Mouse (Mus musculus) liver, embryonic 12.5 days (tissue): ENCODE measurements around the gene Tomm70a. TPM values are rescaled to one million over a fixed set of nuclear protein-coding genes. Genes with fewer than 3 reads are reported as not detected.

Experiments
- ATAC-seq: fragments of 200-750 bp; cut with Nextera tagmentation; 2 replicates; pipeline ENCODE4 v1.8.0; 2017; ENCODE audit warnings: moderate number of reproducible peaks, mild to moderate bottlenecking, moderate library complexity
- H3K27ac ChIP-seq: fragments of 300-500 bp; sonication (generic); 2 replicates; pipeline ENCODE4 v1.5.1; 2016; ENCODE audit warnings: mild to moderate bottlenecking
- H3K27me3 ChIP-seq: fragments of 300-500 bp; sonication (generic); replicated peaks from 2 replicates; pipeline ENCODE4 v1.6.1; 2016; ENCODE audit warnings: mild to moderate bottlenecking, moderate library complexity
- H3K36me3 ChIP-seq: fragments of 300-500 bp; sonication (generic); 2 replicates; pipeline ENCODE4 v1.6.1; 2016; ENCODE audit warnings: mild to moderate bottlenecking, moderate library complexity
- H3K4me1 ChIP-seq: fragments of 300-500 bp; sonication (generic); 2 replicates; pipeline ENCODE4 v1.6.1; 2016
- H3K4me2 ChIP-seq: fragments of 300-500 bp; sonication (generic); 2 replicates; pipeline ENCODE4 v1.6.1; 2016; ENCODE audit warnings: mild to moderate bottlenecking, moderate library complexity
- H3K4me3 ChIP-seq: fragments of 300-500 bp; sonication (generic); 2 replicates; pipeline ENCODE4 v1.5.1; 2016; ENCODE audit warnings: mild to moderate bottlenecking, moderate library complexity
- H3K9ac ChIP-seq: fragments of 300-500 bp; sonication (generic); 2 replicates; pipeline ENCODE4 v1.6.1; 2016; ENCODE audit warnings: mild to moderate bottlenecking, moderate library complexity
- H3K9me3 ChIP-seq: fragments of 300-500 bp; sonication (generic); replicated peaks from 2 replicates; pipeline ENCODE4 v1.6.1; 2016; ENCODE audit warnings: mild to moderate bottlenecking, moderate library complexity
- WGBS: fragments of 180-500 bp; shearing (Covaris S2); methylation state at CpG from one replicate; pipeline ENCODE4 v1.1.7; 2016; ENCODE audit not compliant: insufficient replicate concordance; 5-methylcytosine and 5-hydroxymethylcytosine counted together
- polyA plus RNA-seq: library from polyadenylated mRNA; unstranded; fragments of >200 nt; fragmentation: Nextera tagmentation; extraction: Ambion mirVana; gene quantifications from 2 replicates; pipeline ENCODE4 v1.2.1, GENCODE M21; 2016

Gene Tomm70a
- polyA plus RNA-seq, 1 experiment from 2014 or later: 50.7 TPM

DNA sequence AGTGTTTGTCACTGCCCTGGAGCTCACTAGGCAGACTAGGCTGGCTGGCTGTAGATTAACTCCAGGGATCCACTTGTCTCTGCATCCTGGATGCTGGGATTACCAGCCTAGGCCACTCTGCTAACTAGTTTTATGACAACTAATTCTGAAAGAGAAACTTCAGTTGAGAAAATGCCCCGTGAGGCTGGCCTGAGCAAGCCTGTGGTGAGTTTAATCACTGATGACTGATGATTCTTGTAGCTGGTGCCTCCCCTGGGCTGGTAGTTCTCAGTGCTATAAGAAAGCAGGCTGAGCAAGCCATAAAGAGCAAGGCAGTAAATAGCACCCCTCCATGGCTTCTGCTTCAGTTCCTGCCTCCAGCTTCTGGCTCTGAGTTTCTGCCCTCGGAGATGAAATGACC, 54.2 kb downstream of the Tomm70a start:
- Histone ChIP-seq H3K9ac (no peak overlapping the region), H3K4me1 (no peaks in the 10 kb centered on the region), H3K36me3 (peaks cover 50% of the 10 kb centered on the region), H3K27ac (no peak overlapping the region), H3K4me2 (no peak overlapping the region), H3K27me3 (no peaks in the 10 kb centered on the region), H3K9me3 (no peaks in the 10 kb centered on the region), H3K4me3 (no peak overlapping the region)
- ATAC-seq: no peak
- WGBS: 73% methylated on average over 2 of the region's 2 CpGs

GRCm38 (mm10) chr16:57176276-57176675, 54.8 kb downstream of the Tomm70a start:
- no peaks in the 10 kb centered on the region for H3K9me3 ChIP-seq
- no peak overlapping the region for H3K4me3 ChIP-seq
- H3K36me3 ChIP-seq: peaks cover 50% of the 10 kb centered on the region
- no peak overlapping the region for H3K9ac ChIP-seq
- 65% methylated on average over 7 of the region's 7 CpGs for WGBS
- H3K4me1 ChIP-seq: no peaks in the 10 kb centered on the region
- H3K27ac ChIP-seq: no peak overlapping the region
- no peak for ATAC-seq
- H3K27me3 ChIP-seq: no peaks in the 10 kb centered on the region
- H3K4me2 ChIP-seq: no peak overlapping the region

GRCm38 (mm10) chr16:57177254-57177653, 55.8 kb downstream of the Tomm70a start:
- Histone ChIP-seq H3K9ac (no peak overlapping the region), H3K4me3 (no peak overlapping the region), H3K4me1 (0 out of 2 replicates have a peak, but pooled peaks cover 4% of the 10 kb centered on the region), H3K36me3 (peaks cover 57% of the 10 kb centered on the region), H3K27me3 (no peaks in the 10 kb centered on the region), H3K9me3 (no peaks in the 10 kb centered on the region), H3K4me2 (no peak overlapping the region), H3K27ac (no peak overlapping the region)
- no peak for ATAC-seq
- 42% methylated on average over 2 of the region's 2 CpGs for WGBS

DNA sequence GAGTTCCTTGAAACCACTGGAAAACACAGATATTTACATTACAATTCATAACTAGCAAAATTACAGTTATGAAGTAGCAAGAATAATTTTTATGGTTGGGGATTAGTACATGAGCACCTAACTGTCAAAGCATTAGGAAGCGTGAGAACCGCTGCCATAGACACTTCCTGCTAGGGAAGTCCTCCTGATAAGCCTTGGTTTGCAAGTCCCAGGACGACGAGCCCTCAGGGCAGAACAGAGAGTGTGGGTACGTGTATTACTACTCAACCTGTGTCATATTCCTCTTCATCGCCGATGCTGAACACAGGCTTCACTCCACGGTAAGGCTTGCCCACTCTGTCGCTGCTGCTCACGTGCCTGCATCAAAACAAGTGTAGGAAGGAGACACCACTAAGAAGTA, 56.2 kb downstream of the Tomm70a start:
- Histone ChIP-seq H3K36me3 (peaks cover 57% of the 10 kb centered on the region), H3K9ac (no peak overlapping the region), H3K27me3 (no peaks in the 10 kb centered on the region), H3K27ac (no peak overlapping the region), H3K4me2 (no peak overlapping the region), H3K9me3 (no peaks in the 10 kb centered on the region), H3K4me3 (no peak overlapping the region), H3K4me1 (0 out of 2 replicates have a peak, but pooled peaks cover 4% of the 10 kb centered on the region)
- no peak for ATAC-seq
- WGBS: 57% methylated on average over 10 of the region's 10 CpGs

- 65% methylated on average over 11 of the region's 11 CpGs for WGBS
- Histone ChIP-seq H3K4me2 (no peak overlapping the region), H3K4me1 (0 out of 2 replicates have a peak, but pooled peaks cover 4% of the 10 kb centered on the region), H3K36me3 (peaks cover 68% of the 10 kb centered on the region), H3K9me3 (no peaks in the 10 kb centered on the region), H3K4me3 (no peak overlapping the region), H3K27ac (no peak overlapping the region), H3K9ac (no peak overlapping the region), H3K27me3 (no peaks in the 10 kb centered on the region)
- no peak for ATAC-seq
Observed at GRCm38 (mm10) chr16:57181180-57181579, 59.7 kb downstream of the Tomm70a start.

GRCm38 (mm10) chr16:57182037-57182436, 60.5 kb downstream of the Tomm70a start:
- WGBS: 63% methylated on average over 5 of the region's 5 CpGs
- Histone ChIP-seq H3K9ac (no peak overlapping the region), H3K4me1 (0 out of 2 replicates have a peak, but pooled peaks cover 4% of the 10 kb centered on the region), H3K4me3 (no peak overlapping the region), H3K4me2 (no peak overlapping the region), H3K9me3 (no peaks in the 10 kb centered on the region), H3K36me3 (peaks cover 66% of the 10 kb centered on the region), H3K27me3 (no peaks in the 10 kb centered on the region), H3K27ac (no peak overlapping the region)
- peak; percentile 81 for ATAC-seq

DNA sequence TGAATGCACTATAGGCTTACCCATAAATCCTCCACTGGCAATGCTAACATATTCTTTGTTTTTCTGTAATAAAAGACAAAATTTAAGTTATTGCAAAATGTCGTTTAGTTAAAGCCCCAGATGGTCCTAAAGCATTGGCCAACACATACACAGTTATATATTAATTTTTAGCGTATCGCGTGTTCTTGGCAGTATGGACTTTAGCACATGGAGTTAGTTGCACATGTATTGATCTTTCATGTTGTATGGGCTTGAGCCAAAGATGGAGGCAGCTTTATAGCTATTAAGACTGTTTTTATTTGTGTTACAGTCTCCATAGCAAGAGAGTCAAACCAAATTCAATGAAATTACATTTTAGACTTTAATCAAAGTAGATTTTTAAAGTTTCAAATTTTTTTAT, 65.1 kb downstream of the Tomm70a start:
- peaks cover 60% of the 10 kb centered on the region for H3K36me3 ChIP-seq
- no peak overlapping the region for H3K9ac ChIP-seq
- ATAC-seq: no peak
- no peaks in the 10 kb centered on the region for H3K27me3 ChIP-seq
- H3K4me2 ChIP-seq: no peak overlapping the region
- H3K4me1 ChIP-seq: peaks cover 13% of the 10 kb centered on the region; the same call in 1 of the 2 replicates
- H3K4me3 ChIP-seq: no peak overlapping the region
- 83% methylated on average over 4 of the region's 4 CpGs for WGBS
- H3K27ac ChIP-seq: no peak overlapping the region
- H3K9me3 ChIP-seq: no peaks in the 10 kb centered on the region

GRCm38 (mm10) chr16:57189493-57189892, 68.0 kb downstream of the Tomm70a start:
- 36% methylated on average over 2 of the region's 2 CpGs for WGBS

GRCm38 (mm10) chr16:57190390-57190789, 68.9 kb downstream of the Tomm70a start:
- no peak overlapping the region for H3K4me2 ChIP-seq
- H3K27me3 ChIP-seq: no peaks in the 10 kb centered on the region
- ATAC-seq: no peak
- no peak overlapping the region for H3K9ac ChIP-seq
- no peak overlapping the region for H3K4me3 ChIP-seq
- H3K4me1 ChIP-seq: peaks cover 9% of the 10 kb centered on the region; the same call in 1 of the 2 replicates
- H3K27ac ChIP-seq: no peak overlapping the region
- H3K36me3 ChIP-seq: peaks cover 45% of the 10 kb centered on the region
- WGBS: 72% methylated on average over 8 of the region's 8 CpGs
- no peaks in the 10 kb centered on the region for H3K9me3 ChIP-seq

More at GRCm38 (mm10) chr16:57189493-57189892, 68.0 kb downstream of the Tomm70a start:
- H3K9ac ChIP-seq: no peak overlapping the region
- H3K4me3 ChIP-seq: no peak overlapping the region
- no peak overlapping the region for H3K4me2 ChIP-seq
- no peaks in the 10 kb centered on the region for H3K27me3 ChIP-seq
- 0 out of 2 replicates have a peak overlapping the region, but pooled peaks have one; percentile 8 for H3K27ac ChIP-seq
- no peak for ATAC-seq
- peaks cover 9% of the 10 kb centered on the region; the same call in 1 of the 2 replicates for H3K4me1 ChIP-seq
- no peaks in the 10 kb centered on the region for H3K9me3 ChIP-seq
- H3K36me3 ChIP-seq: peaks cover 47% of the 10 kb centered on the region

DNA sequence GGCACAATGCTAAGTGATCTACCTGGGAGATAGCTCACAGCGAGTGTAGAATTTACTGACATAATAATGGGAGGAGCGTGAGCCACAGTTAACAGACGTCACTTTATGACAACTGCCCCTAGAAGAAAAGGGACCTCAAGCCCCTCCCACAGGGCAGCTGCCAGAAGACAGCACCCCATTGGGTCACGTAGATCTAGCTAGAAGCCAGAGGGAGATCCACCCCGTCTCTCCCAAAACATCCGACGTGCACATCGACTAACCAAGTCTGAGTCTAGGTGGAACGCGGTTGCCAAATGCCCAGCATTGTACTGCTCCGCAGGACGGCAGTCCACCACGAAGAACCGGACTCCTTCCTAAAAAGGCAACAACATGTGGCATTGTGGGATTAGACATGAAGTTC, 69.7 kb downstream of the Tomm70a start:
- Histone ChIP-seq H3K36me3 (peaks cover 39% of the 10 kb centered on the region), H3K9ac (no peak overlapping the region), H3K9me3 (no peaks in the 10 kb centered on the region), H3K4me1 (peaks cover 9% of the 10 kb centered on the region; the same call in 1 of the 2 replicates), H3K4me3 (no peak overlapping the region), H3K27me3 (no peaks in the 10 kb centered on the region), H3K4me2 (no peak overlapping the region), H3K27ac (no peak overlapping the region)
- WGBS: 83% methylated on average over 14 of the region's 14 CpGs
- ATAC-seq: no peak

DNA sequence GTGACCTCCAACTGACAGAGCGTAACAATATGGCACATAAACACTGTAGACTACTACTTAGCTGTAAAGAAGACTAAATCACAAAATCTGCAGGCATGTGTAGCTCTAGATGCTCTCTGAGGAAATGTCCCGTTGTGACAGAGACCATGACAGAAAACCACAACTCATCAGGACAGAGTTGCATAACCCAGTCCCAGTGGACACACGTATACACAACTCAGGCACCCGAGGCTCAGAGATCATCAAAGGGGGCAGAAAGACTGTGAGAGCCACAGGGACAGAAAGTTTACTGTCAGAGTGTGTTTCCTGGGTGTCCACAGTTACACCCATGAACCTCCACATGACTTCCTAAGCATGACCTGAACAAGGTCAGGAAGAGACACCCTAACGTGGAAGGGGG, 75.1 kb downstream of the Tomm70a start:
- Histone ChIP-seq H3K9ac (no peak overlapping the region), H3K27me3 (no peaks in the 10 kb centered on the region), H3K27ac (no peak overlapping the region), H3K4me2 (no peak overlapping the region), H3K9me3 (no peaks in the 10 kb centered on the region), H3K36me3 (peaks cover 42% of the 10 kb centered on the region), H3K4me1 (no peaks in the 10 kb centered on the region), H3K4me3 (no peak overlapping the region)
- 66% methylated on average over 5 of the region's 5 CpGs for WGBS
- no peak for ATAC-seq

GRCm38 (mm10) chr16:57197281-57197680, 75.8 kb downstream of the Tomm70a start:
- no peak overlapping the region for H3K9ac ChIP-seq
- no peak overlapping the region for H3K4me3 ChIP-seq
- no peak overlapping the region for H3K27ac ChIP-seq
- 66% methylated on average over 3 of the region's 3 CpGs for WGBS
- no peak overlapping the region for H3K4me2 ChIP-seq
- no peaks in the 10 kb centered on the region for H3K4me1 ChIP-seq
- H3K27me3 ChIP-seq: no peaks in the 10 kb centered on the region
- no peaks in the 10 kb centered on the region for H3K9me3 ChIP-seq
- H3K36me3 ChIP-seq: peaks cover 35% of the 10 kb centered on the region
- ATAC-seq: no peak
